Mouse (Mus musculus): ENCODE results near the gene Ddx24. TPM values are rescaled to one million over a fixed set of nuclear protein-coding genes. Genes with fewer than 3 reads are reported as not detected.

Ddx24 gene
- total and polyA plus RNA-seq, 3 experiments: 76.2 to 125 (median 83.0) TPM

GRCm38 (mm10) chr12:103437601-103438000, 12.0 kb upstream of the Ddx24 start:
- H3K27ac ChIP-seq (ENCODE audit: insufficient read depth, low read depth): peak overlapping the region; percentile 71

GRCm38 (mm10) chr12:103434861-103435260, 9.2 kb upstream of the Ddx24 start:
- DNase-seq (ENCODE audit: extremely low read depth): no peak
- Histone ChIP-seq H3K4me3 (replicated peaks in 1 of 3; ENCODE audit: low read depth in 2 of 3, low read length in 2 of 3, poor library complexity in 1 of 3) (peak overlapping the region; percentile 61 to 73 (median 64)), H3K9me3 (replicated peaks; ENCODE audit: low read length) (no peaks in the 10 kb centered on the region), H3K4me2 (ENCODE audit: insufficient read depth, low read depth, poor library complexity, severe bottlenecking) (peak overlapping the region; percentile 80), H3K27me3 (replicated peaks) (no peaks in the 10 kb centered on the region), H3K27ac (ENCODE audit: insufficient read depth, low read depth) (no peak overlapping the region), H3K79me2 (replicated peaks; ENCODE audit: control insufficient read depth, extremely low read depth, insufficient read depth, poor library complexity, severe bottlenecking) (no peaks in the 10 kb centered on the region; the same call in 1 of the 2 replicates), H3K36me3 (replicated peaks in 1 of 2; ENCODE audit: control insufficient read depth in 1 of 2, insufficient read depth in 1 of 2, low read length in 1 of 2) (peaks cover 27 to 45% of the 10 kb centered on the region in 2 experiments), H3K9ac (ENCODE audit: insufficient read depth, low read depth) (peak overlapping the region; percentile 99), H3K4me1 (ENCODE audit: control insufficient read depth in 1 of 2, insufficient read depth in 2 of 2) (peaks cover 25 to 55% of the 10 kb centered on the region in 2 experiments)
- in situ Hi-C loops (cut with MboI; ENCODE audit: low pct_ligation_motif_present, low pct_unique_long_range_greater_than_20kb, low sequenced_read_pairs): no loop called here
- dilution Hi-C loops (cut with MboI; ENCODE audit: extremely low pct_ligation_motif_present, extremely low pct_unique_long_range_greater_than_20kb, low sequenced_read_pairs): no loop called here
- TF ChIP-seq MYC (IDR thresholded peaks at IDR 0.05; ENCODE audit: low read depth, low read length) (no peak), SMC3 (IDR thresholded peaks at IDR 0.05; ENCODE audit: low read depth, low read length) (no peak), ZNF384 (IDR thresholded peaks at IDR 0.05; ENCODE audit: low read depth, low read length) (no peak)

More at GRCm38 (mm10) chr12:103437601-103438000, 12.0 kb upstream of the Ddx24 start:
- no peaks in the 10 kb centered on the region; the same call in 1 of the 2 replicates for H3K79me2 ChIP-seq (replicated peaks; ENCODE audit: control insufficient read depth, extremely low read depth, insufficient read depth, poor library complexity, severe bottlenecking)
- H3K27me3 ChIP-seq (replicated peaks): no peaks in the 10 kb centered on the region
- DNase-seq (ENCODE audit: extremely low read depth): peak; percentile 65
- H3K36me3 ChIP-seq (replicated peaks in 1 of 2; ENCODE audit: control insufficient read depth in 1 of 2, insufficient read depth in 1 of 2, low read length in 1 of 2): peaks cover 36 to 72% of the 10 kb centered on the region in 2 experiments
- H3K4me1 ChIP-seq (ENCODE audit: control insufficient read depth in 1 of 2, insufficient read depth in 2 of 2): peaks cover 25 to 71% of the 10 kb centered on the region in 2 experiments
- H3K4me2 ChIP-seq (ENCODE audit: insufficient read depth, low read depth, poor library complexity, severe bottlenecking): 0 out of 2 replicates have a peak overlapping the region, but pooled peaks have one; percentile 22
- no peak overlapping the region for H3K4me3 ChIP-seq (replicated peaks in 1 of 3; ENCODE audit: low read depth in 2 of 3, low read length in 2 of 3, poor library complexity in 1 of 3)
- in situ Hi-C loops (cut with MboI; ENCODE audit: low pct_ligation_motif_present, low pct_unique_long_range_greater_than_20kb, low sequenced_read_pairs) (no loop called here), dilution Hi-C loops (cut with MboI; ENCODE audit: extremely low pct_ligation_motif_present, extremely low pct_unique_long_range_greater_than_20kb, low sequenced_read_pairs) (no loop called here)
- H3K9ac ChIP-seq (ENCODE audit: insufficient read depth, low read depth): no peak overlapping the region; the same call in 1 of the 2 replicates
- no peak for TF ChIP-seq TCF12 (IDR thresholded peaks at IDR 0.05; ENCODE audit: low read depth, low read length)
- no peak for TF ChIP-seq E2F4 (IDR thresholded peaks at IDR 0.05; ENCODE audit: insufficient replicate concordance, low read depth, low read length)
- no peak for TF ChIP-seq KAT2A (IDR thresholded peaks at IDR 0.05; ENCODE audit: insufficient replicate concordance, low read length)
- no peak for TF ChIP-seq ZKSCAN1 (IDR thresholded peaks at IDR 0.05; ENCODE audit: borderline replicate concordance, low read depth, low read length)
- no peak for TF ChIP-seq MAX (IDR thresholded peaks at IDR 0.05; ENCODE audit: low read length)
- no peak for TF ChIP-seq HCFC1 (IDR thresholded peaks at IDR 0.05; ENCODE audit: low read depth, low read length)
- no peak for TF ChIP-seq PAX5 (IDR thresholded peaks at IDR 0.05; ENCODE audit: low read length)
- no peak for TF ChIP-seq RAD21 (IDR thresholded peaks at IDR 0.05; ENCODE audit: low read depth, low read length)
- no peak for TF ChIP-seq BHLHE40 (IDR thresholded peaks at IDR 0.05; ENCODE audit: low read depth, low read length)
- peak; percentile 10; the same call in 1 of the 2 replicates for TF ChIP-seq EP300 (IDR thresholded peaks at IDR 0.05; ENCODE audit: low read length)
- TF ChIP-seq MAZ (IDR thresholded peaks at IDR 0.05; ENCODE audit: low read depth, low read length): no peak
- 0 out of 2 replicates have a peak, but pooled peaks have one; percentile 36 for TF ChIP-seq ZMIZ1 (IDR thresholded peaks at IDR 0.05; ENCODE audit: low read depth, low read length)
- no peak for TF ChIP-seq MAFK (IDR thresholded peaks at IDR 0.05; ENCODE audit: insufficient replicate concordance, low read length)
- TF ChIP-seq CHD1 (IDR thresholded peaks at IDR 0.05; ENCODE audit: low read depth, low read length): peak; percentile 86
- TF ChIP-seq GABPA (IDR thresholded peaks at IDR 0.05; ENCODE audit: insufficient replicate concordance, low read depth, low read length): no peak
- no peak for TF ChIP-seq SMC3 (IDR thresholded peaks at IDR 0.05; ENCODE audit: low read depth, low read length)
- TF ChIP-seq CHD2 (IDR thresholded peaks at IDR 0.05; ENCODE audit: low read length): 0 out of 2 replicates have a peak, but pooled peaks have one; percentile 28
- no peak for TF ChIP-seq RCOR1 (conservative IDR thresholded peaks at IDR 0.05; ENCODE audit: low read depth, low read length)
- no peak for TF ChIP-seq USF1 (IDR thresholded peaks at IDR 0.05; ENCODE audit: low read depth, low read length)
- peak; percentile 7; the same call in 1 of the 2 replicates for TF ChIP-seq IRF4 (IDR thresholded peaks at IDR 0.05; ENCODE audit: low read depth, low read length)
- no peak for TF ChIP-seq UBTF (IDR thresholded peaks at IDR 0.05; ENCODE audit: low read depth, low read length)
- TF ChIP-seq ZNF384 (IDR thresholded peaks at IDR 0.05; ENCODE audit: low read depth, low read length): no peak
- TF ChIP-seq NRF1 (IDR thresholded peaks at IDR 0.05; ENCODE audit: low read depth, low read length): no peak
- no peak; the same call in 1 of the 2 replicates for TF ChIP-seq ETS1 (conservative IDR thresholded peaks at IDR 0.05; ENCODE audit: low read depth, low read length)
- TF ChIP-seq JUND (conservative IDR thresholded peaks at IDR 0.05; ENCODE audit: low read depth, low read length): no peak
- TF ChIP-seq NELFE (IDR thresholded peaks at IDR 0.05; ENCODE audit: low read depth, low read length): no peak
- no peak for TF ChIP-seq SIN3A (IDR thresholded peaks at IDR 0.05; ENCODE audit: low read length)
- TF ChIP-seq MYC (IDR thresholded peaks at IDR 0.05; ENCODE audit: low read depth, low read length): no peak
- no peak for TF ChIP-seq ELF1 (IDR thresholded peaks at IDR 0.05; ENCODE audit: low read depth, low read length)
- no peak for TF ChIP-seq USF2 (conservative IDR thresholded peaks at IDR 0.05; ENCODE audit: low read depth, low read length)
- TF ChIP-seq MEF2A (IDR thresholded peaks at IDR 0.05; ENCODE audit: borderline replicate concordance, low read depth, low read length): no peak
- no peak for TF ChIP-seq MXI1 (IDR thresholded peaks at IDR 0.05; ENCODE audit: low read depth, low read length)
- TF ChIP-seq JUN (IDR thresholded peaks at IDR 0.05; ENCODE audit: insufficient read depth, low read depth, low read length): no peak
- TF ChIP-seq POLR2A (IDR thresholded peaks at IDR 0.05; ENCODE audit: low read depth, low read length): no peak
- no peak for TF ChIP-seq CTCF (conservative IDR thresholded peaks at IDR 0.05 in 1 of 2, IDR thresholded peaks at IDR 0.05 in 1 of 2; ENCODE audit: low read depth in 2 of 2, low read length in 2 of 2)
- no peak for TF ChIP-seq ZC3H11A (IDR thresholded peaks at IDR 0.05; ENCODE audit: low read depth, low read length)
- no peak for TF ChIP-seq TBP (conservative IDR thresholded peaks at IDR 0.05; ENCODE audit: low read depth, low read length)
- TF ChIP-seq POLR2AphosphoS2 (IDR thresholded peaks at IDR 0.05; ENCODE audit: low read depth, low read length): no peak
- H3K9me3 ChIP-seq (replicated peaks; ENCODE audit: low read length): no peaks in the 10 kb centered on the region
